Mouse (Mus musculus) thymus, postnatal 10 days (tissue): ENCODE data around the gene Thap7.
"Not testable (repeated sequence)": the region's sequence is repeated elsewhere in the genome, so short reads cannot be mapped to it uniquely, and the experiment has no call there.

Experiments
- DNase-seq, 2 experiments: peaks; one replicate each; pipeline ENCODE4 v3.0.0; 2021; ENCODE audit warnings: low spot score in 2 of 2

Gene Thap7

DNA sequence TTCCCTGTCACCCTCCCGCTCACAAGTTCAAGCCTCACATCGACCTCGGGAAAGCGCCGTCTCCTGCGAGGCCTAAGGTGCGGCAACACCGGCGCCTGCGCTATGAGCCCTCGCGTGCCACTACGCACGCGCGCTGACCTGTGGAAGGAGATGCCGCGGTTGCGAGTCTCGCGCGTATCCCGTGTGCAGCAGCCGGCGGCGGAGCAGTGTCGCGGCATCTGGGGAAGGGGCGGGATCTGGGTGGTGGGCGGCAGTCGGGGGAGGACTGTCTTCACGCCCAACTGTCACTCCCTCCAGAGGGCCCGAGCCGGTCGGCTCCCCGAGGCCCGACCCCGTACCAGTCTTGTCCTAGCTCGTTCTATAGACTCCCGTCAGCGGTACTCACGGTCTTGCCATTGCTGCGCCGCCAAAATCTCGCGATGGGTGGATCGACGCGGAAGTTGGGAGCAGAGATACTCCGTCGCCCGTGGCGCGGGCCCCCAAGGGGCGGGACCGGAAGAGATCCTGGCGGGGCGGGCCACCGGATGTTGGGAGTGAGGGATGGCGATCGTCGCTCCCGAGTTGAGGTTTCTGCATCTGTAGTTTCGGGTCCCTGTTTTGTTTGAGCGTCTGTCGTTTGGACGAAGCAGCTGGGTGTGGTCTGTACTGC, at the start of gene Thap7:
Thap7 (minus strand) TSS at position 497 of the 649 bp plus-strand sequence.
- peak; percentile 95 to 98 for DNase-seq

DNA sequence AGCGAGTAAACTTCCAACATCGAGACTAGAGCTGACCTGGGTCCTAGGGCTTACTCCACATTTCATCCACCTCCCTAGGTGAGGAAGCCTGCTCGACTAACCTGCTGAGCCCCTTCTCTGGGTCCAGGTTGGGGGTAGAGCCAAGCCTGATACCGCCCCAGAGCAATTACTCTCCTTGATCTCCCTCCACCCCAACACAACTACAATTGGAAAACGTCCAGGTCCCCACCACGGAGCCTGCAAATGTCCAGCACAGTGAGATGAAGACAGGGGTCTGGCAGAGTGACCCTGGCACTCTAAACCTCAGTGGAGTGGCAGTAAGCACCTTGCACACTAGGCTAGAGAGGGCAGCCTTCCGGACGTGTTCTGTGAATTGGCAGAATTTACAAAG, 45.9 kb upstream of the Thap7 start:
- no peak for DNase-seq

DNA sequence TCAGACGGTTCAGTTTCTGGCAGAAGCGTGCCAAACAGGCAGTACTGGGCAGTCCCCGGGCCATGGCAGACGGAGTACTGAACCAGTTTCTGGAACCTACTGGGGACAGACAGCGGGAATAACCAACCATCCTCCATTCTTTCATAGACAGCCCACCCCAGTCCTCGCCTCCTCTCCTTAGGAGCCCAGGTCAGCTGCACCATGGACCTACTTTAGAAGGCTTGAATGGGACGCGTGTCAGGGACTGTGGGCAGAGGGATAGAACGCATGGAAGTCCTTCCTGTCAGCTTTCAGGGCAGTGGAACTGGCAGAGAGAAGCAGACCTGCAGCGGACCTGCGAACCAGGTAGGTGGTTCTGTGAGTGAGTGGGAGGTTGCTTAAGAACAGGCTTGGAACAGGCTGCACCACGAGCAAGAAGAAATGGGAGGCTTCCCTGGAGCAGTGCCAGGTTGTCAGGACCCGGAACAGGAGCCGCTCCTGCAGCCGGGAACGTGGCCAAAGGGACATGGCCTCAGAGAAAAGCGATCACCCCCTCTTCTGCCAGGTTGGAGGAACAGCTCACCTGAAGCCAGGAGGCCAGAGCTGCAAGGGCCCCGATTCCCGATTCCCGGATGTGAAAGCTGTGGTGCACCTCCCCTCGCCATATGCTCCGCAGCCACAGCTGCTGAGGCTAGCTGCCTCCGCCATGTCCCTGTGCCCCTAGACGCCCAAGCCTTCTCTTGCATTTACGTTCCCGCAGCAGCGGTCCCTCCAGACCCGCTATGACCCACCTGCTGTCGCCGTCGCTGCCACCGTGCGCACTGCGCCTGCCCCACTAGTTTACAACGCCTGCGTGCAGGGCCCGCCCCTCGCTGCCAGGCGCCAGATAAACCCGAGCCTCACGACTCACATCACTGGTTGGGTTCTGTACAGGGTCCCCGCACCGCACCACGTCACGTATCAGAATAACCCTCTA, 45.2 kb upstream of the Thap7 start:
- no peak for DNase-seq

DNA sequence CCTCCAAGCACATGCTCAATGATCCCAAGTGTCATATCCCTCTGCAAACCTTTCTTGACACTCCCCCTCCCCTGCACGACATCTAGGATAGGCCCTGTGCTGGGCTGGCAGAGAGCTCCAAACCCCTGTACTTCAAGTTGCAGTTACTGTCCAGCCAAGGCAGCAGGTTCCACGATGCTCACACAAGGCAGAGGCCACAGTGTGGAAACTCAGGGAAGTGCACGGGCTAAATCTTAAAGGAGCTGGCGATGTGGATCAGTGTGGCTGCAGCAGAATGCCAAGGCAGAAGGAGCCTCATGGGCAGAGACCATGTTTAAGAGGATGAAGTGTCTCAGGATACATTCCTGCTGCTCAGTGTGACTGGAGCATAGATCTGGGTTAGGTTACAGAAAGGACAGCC, 35.2 kb upstream of the Thap7 start:
- DNase-seq: no peak

DNA sequence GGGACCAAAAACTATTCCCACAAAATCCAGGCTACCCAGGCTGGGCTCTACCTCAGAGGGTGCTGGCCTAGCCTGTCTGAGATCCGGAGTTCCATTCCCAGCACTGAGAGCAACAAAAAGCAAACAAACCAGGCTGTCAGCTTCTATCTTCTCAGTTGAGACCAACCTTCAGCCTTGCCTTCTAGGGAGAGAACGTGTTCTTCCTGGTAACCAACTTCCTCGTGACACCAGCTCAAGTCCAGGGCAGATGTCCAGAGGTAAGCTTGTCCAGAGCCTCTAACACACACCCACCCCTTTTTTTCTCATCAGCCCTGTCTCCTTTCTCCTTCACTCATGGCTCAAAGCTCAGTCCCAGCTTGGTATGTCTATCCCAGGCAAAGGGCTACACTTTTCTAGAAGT, 33.8 kb upstream of the Thap7 start:
- DNase-seq: no peak

DNA sequence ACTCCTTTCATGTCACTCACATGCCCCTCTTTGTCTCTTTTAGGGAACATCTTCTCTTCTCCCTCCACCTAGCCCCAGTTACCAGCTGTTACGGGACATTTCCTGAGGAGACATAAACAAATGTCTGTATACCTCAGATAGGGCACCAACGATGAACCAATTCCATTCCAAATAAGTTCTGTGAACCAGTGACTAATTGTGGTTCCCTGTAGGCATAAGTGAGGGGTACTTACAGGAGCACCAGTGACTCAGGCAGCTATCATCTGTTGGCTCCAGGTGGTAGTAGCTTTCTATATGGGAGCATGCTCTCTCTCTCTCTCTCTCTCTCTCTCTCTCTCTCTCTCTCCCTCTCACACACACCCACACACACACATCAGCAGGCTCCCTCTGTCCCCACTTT, 33.3 kb upstream of the Thap7 start:
- DNase-seq: no peak

DNA sequence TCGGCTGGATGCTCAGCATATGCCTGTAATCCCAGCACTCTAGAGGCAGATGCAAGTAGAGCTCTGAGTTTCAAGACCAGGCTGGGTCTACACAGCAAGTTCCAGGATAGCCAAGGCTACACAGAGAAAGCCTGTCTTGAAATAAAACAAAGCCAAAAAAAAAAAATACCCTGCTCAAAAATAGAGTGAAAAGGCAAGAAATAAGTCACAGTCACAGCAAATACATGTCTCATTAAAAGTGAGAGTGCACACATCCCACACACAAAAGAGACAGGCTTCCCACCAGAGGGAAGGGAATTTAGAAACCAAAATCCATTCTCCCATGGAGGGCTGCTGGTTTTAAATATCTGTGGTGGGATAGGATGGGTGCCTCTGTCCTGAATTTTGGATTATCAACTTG, 32.6 kb upstream of the Thap7 start:
- DNase-seq: no peak

DNA sequence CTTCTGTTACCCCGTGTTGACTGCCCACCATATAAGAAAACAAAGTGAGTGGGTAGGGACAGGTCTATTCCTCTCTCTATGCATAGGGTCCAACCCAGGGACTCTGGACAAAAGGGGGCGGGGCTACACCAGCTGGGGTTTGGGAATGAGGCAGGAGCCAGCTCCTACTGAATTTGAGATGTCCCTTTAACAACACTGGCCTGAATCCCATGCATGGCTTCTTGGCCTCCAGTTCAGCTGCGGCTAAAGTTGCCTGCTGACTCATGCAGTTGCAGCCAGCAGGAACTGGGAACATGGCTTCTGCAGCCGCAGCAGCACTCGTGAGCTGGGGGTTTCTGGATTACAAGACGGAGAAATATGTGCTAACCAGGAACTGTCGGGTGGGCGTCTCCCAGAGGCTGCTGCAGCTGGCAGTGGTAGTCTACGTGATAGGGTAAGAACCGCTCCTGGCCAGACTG, 30.8 kb upstream of the Thap7 start, which contains the start of gene P2rx6:
P2rx6 (plus strand) TSS at position 135 of the 458 bp plus-strand sequence.
- no peak for DNase-seq

DNA sequence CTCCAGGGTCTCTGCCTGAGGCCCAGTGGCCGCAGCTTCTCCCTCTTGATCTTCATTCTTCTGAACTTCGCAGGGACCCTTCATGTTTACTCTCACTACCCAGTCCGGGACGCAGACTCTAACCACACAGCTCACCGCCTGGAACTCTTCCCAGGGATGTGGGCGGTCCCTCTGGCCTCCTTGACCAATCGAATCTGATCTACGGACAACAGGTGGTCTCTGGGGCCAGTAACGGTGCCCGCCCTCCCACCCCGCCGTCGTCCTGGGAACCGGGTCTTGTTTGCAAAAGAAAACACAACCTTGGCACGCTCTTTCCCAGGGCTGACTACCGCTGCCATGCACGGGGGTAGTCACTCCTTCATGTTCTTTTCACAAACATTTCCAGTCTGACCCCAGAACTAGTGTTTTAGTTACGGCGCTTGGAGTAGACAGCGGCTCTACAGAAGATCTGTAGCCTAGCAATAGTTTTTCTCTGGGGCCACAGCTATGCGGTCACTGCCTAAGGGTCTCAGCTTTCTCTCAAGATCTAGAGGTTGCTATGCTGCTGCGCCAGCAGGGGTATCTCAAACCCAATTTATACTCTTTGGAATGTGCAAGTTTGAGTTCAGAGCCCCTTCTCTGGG, 30.3 kb upstream of the Thap7 start, which contains the start of gene Lrrc74b:
Lrrc74b (minus strand) TSS at position 120 of the 623 bp plus-strand sequence.
- DNase-seq: no peak

DNA sequence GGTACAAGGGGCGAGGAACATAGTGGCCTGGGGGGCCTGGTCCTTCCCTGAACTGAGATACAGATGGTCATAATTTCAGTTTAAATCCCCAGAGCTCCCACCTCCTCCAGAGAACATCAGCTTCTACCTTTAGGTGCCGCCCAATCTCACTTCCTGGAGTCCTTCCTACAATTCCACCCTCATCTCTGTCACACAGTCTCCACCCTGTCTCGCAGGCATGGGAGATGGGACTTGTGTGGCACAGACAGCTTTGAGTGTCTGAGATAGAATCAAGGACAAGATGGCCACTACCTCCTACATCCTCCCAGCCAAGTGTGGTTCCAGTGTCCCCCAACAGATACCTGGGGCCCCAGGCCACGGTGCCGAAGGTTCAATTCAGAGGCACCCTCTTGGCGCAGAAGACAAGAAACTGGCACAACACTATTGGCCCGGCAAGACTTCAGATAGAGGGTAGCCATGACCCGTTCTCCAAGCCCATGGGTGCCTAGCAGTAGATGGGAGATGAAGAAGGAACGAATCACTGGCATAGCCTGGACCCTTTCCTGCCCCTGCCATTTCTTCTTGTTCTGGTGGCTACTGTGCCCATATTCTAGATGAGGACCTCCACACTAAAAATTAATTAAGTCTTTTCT, 28.6 kb upstream of the Thap7 start:
- DNase-seq: no peak

DNA sequence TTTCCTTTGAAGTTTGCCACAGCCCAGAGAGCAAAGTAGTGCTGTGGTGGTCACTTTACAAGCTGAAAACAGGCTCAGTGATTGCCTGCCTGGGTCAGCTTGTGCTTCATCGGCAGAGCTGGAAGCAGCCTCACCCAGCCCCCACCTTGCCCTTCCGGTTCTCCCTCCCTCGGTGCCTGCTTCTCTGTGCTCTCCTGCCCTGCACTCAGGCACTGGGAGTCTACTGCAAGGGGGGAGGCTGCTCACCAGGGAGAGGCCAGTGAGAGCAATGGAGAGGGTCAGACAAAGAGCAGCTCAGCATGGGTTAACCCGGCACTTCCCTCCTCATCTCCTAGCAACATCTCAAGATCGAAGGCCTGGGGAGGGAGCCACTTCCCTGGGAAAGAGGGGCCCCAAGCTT, 27.9 kb upstream of the Thap7 start:
- DNase-seq: no peak

DNA sequence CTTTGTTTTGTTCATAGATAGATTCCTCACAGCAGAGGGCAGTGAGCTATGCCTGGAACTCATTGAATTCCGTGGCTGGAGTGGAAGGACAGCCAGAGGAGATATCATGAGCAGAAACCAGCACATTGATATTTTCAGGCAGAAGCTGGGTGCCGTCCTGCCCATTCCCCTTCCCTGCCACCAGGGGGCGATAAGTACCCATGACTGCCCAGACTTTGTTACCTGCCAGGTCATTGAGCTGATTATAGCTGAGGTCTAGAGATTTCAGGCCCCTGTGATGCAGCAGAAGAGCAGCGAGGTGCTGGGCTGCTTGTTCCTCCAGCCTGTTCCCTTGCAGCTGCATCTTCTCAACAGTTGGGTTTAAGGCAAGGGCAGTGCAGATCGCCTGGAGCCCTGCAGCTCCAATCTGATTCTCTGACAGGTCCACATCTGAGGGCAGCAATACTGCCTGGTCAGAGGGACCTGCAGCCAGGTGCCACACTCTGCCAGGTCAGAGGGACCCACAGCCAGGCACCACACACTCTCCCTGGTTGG, 27.1 kb upstream of the Thap7 start:
- peak in 1 of 2 experiments; percentile 66 for DNase-seq

DNA sequence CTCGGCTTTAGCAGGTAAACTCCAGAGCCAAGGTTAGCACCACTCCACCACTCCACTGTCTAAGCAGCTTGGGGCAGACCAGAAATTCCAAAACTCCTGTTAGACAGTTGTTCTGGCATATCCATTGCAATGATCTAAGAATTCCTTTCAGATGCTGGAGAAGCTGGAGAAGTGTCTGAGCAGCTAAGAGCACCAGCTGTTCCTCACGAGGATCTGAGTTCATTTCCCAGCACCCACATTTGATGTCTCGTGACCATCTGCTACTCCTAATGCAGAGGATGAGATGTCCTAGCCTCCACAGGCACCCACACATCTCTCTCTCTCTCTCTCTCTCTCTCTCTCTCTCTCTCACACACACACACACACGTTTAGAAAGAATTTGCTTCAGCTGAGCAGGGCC, 26.0 kb upstream of the Thap7 start:
- no peak for DNase-seq

DNA sequence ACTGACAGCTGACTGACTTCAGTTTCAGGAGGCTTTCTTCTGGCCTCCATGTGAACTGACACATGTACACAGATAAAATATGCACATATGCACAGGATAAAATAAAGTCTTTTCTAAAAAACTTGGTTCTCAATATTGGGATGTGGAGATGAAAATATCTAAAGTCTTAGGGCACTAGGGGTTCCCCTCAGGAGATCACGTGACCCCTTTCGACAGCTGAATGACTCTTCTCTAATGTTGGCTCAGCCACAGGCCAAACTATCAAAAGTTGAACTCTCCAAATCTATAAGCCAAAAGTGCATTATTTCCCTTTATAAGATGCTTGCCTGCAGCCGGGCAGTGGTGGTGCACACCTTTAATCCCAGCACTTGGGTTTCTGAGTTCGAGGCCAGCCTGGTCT, 25.2 kb upstream of the Thap7 start:
- no peak for DNase-seq

DNA sequence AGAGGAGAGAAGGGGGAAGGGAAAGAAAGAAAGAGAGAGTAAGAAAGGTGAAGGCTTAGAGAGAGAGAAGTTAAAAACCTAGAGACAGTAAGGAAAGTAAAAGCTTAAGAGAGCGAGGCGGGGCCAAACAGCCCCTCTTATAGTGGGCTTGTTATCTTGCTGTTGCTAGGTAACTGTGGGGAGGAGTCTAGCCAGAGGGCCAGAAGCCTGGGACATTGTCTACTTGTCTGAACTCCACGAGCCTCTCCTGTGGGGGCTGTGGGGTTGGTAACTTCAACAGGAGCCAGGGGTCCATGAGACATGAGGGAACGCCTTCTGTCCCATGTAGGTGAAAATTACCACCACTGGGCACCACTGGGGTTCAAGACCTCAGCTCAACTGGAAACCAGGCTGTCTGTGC, 23.8 kb upstream of the Thap7 start:
- not testable (repeated sequence) for DNase-seq

DNA sequence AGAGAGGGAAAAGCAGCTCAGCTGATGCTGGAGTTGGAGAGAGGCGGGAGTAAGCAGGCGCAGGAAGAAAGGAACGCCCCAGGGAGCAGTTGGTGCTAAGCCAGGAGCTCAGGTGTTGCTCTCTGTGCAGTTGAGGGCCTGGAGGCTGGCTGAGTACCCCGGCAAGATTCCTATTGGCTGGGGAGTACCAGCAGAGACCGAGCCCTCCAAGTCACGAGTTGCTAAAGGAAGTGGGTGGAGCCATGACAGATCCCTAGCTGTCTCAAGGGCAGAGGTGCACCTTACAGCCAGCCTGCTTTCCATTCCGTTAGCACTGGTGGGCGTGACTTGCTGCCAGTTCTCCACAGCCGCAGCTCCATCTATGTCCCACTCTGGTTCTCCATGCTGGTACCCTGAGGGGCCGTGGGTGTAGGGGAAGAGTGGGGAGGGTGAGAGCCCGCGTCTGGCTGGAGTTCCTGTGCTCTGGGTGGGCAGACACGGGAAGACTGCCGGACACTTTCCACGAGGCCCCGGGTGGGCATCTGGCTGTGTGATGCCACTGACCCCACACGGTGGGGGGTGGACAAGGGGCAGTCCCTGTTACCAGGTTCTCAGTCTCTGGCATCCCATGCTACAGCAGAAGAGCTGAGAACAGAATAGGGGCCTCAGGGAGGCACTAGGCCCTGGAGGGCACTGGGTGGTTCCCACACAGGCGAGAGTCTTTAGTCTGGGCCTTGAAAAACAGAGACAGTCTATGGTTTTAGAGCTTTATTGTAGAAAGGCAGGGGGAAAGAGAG, 23.2 kb upstream of the Thap7 start:
- peak; percentile 68 to 70 for DNase-seq

DNA sequence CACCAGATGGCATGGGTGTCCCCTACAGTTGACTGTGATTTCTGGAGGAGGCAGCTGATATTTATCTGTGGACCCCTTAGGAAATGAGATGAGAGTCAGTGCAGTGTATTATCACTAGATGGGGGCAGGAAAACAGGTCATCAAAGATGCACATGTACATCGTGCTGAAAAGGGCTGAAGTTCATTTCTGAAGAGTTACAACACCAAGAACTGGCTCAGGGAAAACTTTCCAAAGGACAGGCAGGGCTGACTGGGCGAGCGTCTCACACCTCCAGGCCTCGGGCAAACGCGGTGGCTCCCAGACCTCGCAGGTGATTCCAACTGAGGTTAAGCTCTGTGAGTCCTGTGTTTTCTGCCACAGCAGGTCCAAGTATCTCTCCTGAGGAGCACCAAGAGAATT, 21.9 kb upstream of the Thap7 start:
- no peak for DNase-seq

DNA sequence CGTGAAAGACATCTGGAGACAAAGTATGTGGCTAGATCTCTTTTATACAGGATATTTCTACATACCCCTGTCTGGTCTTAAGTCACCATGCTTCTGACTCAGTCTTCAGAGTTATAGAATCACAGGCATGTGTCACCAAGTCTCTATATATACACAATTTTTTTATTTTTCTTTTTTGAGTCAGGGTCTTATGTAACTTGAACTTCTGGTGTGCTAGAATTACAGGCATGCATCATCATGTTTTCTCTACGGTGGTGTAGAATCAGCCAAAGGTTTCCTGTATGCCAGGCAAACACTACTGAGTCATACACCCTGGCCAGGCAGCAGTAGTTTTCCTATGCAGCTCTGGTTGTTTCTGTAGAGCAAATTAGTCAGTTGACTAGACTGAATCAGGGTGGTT, 11.7 kb upstream of the Thap7 start:
- DNase-seq: no peak

DNA sequence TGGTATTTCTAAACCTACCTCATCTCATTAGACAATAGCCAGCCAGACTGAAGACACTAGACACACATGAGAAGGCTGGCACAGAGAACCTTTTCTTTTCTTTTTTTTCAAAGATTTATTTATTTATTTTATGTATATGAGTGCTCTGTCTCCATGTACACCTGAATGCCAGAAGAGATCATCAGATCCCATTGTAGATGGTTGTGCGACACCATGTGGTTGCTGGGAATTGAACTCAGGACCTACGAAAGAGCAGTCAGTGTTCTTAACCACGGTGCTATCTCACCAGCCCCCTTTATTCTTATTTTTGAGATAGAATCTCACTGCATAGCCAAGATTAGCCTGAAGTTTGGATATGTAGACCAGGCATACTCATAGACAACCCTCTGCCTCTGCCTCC, 5.6 kb upstream of the Thap7 start:
- no peak for DNase-seq

DNA sequence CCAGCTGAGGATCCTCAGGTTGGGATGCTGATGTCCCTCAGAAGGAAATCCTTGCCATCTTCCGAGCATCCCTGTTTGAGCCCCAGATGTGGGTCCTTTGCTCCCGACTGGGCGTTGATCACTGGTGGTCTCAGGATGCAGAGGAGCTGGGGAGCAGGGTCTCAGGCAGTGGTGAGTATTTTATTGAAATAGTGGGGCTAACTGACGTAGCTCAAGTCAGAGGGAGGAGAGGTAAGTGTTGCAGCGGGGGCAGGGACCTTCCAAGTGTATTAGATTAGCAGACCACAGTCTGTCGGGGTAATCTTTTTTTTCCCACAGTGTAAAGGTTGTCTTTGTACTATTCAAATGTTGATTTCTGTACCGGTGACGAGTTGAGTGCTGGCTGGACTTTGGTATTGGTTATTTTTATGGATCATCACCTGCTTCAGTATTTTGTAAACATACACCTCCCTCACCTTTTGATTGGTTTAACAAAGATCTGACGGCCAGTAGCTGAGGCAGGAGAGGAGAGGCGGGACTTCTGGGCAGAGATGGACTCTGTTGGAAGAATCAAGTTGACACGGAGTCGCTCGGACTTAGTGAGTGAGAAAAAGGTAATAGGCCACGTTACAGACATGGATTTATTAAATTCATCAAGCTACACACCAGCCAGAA, 1.9 kb upstream of the Thap7 start:
- DNase-seq: no peak
